Mouse (Mus musculus) c-Kit-positive CD71-positive TER-119-negative erythroid progenitor cells, embryonic 14.5 days (primary cell): ENCODE data around the gene Usp49.
A peak's percentile ranks its signal among the peaks of the same experiment; 100 is the strongest.
"Not testable (repeated sequence)": the region's sequence is repeated elsewhere in the genome, so short reads cannot be mapped to it uniquely, and the experiment has no call there.

Experiments
- DNase-seq: peaks from one replicate; pipeline ENCODE4 v3.0.0-alpha.2; 2013; ENCODE audit warnings: low read depth

Gene Usp49

DNA sequence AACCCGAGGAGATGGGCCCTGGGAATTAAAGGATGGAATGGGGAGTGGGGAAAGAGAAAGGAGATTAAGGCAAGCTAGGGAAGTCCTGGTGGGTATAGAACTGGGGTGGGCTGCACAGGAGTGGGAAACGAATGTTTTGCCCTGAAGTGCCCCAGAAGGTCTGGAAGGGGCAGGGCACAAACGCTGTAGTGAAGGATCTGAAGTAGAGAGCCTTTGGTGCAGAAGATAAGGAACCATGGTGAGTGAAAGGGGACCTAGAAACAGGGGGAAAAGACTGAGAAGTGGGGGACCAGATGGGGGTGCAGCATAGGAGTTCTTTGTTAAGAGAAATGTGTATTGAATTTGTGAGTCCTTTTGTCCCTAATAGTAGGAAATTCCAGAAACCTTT, at the start of gene Usp49:
TSS of gene Usp49 (plus strand) at position 13 of the 388 bp plus-strand sequence.
- no peak for DNase-seq

DNA sequence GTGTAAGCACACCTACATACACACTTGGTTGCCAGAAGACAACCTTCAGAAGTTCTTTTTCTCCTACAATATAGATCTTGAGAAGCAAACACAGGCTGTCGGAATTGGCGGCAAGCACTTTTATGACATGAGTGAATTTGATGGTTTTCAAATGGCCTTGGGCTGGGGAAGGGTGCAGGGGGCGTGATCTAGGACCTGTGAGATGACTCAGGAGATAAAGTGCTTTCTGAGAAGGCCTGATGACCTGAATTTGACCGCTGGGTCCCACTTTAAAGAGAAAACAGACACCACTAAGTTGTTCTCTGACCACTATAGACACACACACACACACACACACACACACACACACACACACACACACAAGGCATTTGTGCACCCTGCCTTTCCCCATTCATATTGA, 49.5 kb upstream of the Usp49 start:
- no peak for DNase-seq

DNA sequence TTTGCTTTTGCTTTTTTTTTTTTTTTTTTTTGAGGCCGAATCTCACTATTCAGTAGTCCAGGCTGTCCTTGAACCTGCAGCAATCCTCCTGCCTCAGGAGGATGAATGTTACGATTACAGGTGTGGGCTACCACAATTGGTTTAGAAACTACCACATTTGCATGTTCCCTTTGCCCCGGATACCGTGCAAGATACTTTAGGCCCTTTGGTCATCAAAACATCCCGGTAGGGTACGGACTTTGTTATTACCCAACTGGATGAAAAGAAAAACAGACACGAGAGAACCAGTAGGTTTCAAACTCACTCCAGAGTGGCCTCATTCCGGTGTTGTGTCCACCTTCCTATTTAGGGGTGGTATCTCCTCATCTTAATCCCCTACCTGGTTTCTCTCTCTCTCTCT, 42.0 kb upstream of the Usp49 start:
- no peak for DNase-seq

DNA sequence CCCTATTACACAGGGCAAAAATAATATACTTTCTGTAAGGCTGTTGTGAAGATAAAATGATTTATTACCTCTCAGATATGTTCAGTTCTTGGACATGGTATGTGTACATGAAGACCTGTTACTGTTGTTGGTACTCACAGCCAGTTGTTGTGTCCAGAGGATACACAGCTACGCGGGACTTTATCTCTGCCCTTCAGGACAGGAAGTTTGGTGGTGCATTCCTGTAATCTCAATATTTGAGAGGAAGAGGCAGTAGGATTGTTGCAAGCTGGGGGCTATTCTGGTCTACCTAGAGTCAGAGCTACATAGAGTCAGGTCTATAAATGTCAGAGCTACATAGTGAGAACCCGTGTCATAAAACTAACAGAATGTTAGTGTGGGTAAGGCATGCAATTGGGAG, 39.4 kb upstream of the Usp49 start:
- DNase-seq: no peak

DNA sequence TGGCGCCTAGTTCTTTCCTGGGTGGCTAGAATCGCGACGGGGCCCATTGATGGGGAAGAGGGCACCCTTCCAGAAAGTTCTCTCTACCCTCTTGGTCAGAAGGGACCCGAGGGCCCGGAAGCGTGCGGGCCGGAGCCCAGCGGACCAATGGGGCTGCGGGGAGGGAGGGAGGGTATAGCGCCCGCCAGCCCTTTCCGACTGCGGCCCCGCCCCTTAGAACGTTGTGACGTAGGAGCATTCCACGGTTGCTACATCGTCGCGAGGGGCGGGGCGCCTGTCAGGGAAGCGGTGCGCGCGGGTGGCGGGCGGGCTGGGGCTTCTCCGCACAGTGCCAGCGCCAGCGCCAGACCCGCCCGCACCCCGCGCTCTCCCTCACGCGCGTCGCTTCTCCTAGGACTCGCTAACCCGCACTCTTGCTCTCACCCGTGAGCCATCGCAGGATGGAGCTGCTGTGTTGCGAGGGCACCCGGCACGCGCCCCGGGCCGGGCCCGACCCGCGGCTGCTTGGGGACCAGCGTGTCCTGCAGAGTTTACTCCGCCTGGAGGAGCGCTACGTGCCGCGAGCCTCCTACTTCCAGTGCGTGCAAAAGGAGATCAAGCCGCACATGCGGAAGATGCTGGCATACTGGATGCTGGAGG, 37.2 kb upstream of the Usp49 start:
- peak; percentile 94 for DNase-seq

DNA sequence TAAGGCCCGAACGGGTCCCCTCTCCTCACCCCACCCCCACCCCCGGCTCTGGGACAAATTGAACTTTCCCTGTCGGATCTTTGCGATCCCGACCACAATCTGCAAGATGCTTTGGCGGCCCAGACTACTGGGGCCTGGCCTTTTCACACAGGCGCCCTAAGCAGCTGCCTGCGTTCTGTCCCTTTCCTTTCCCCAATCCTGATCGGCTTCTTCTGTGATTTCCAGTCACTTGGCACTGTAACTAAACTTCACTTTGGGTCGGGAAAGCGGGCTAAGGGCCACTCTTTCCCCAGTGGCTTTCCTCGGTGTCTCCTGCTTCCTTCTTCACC, 36.7 kb upstream of the Usp49 start:
- DNase-seq: no peak

DNA sequence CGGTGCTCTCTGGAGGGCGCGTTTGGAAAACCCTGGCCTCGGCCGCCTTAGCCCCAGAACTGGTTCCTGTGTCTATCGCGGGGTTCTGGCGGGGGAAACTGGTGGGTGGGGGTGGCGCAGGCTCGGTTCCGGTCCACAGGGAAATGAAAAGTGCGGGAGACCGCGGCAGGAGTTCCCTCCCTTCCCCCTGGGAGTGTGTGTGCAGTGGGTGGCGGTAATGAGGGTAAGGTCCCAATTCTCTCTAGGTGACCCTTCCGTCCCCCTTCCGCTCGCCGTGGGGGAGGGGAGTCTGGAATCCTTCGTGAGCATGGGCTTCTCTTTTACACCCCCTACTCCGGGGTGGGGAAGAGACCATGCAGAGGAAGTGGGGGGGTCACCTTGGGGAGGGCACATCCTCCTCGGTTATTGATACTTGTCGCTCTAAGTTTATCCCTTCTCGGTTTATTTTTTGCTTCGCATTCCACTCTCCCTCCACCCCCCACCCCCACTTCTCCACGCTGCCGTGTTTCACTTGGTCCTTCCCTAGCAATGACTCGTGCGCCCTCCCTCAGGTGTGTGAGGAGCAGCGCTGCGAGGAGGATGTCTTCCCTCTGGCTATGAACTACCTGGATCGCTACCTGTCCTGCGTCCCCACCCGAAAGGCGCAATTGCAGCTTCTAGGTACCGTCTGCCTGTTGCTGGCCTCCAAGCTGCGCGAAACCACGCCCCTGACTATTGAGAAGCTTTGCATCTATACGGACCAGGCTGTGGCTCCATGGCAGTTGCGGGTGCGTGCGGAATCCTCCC, 36.1 kb upstream of the Usp49 start:
- no peak for DNase-seq

DNA sequence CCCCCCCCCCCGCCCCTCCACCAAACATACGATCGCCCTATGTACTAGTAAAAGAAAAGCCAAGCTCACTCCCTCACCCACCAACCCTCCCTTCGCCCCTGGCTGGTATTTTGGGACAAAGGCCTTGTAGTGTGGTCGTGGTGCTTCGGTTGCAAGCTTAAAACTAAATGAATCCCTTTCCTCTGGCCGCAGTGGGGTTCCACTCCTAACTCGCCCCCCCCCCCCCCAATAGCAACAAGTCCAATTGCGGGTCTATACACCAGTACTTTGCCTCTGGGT, 35.6 kb upstream of the Usp49 start:
- no peak for DNase-seq

DNA sequence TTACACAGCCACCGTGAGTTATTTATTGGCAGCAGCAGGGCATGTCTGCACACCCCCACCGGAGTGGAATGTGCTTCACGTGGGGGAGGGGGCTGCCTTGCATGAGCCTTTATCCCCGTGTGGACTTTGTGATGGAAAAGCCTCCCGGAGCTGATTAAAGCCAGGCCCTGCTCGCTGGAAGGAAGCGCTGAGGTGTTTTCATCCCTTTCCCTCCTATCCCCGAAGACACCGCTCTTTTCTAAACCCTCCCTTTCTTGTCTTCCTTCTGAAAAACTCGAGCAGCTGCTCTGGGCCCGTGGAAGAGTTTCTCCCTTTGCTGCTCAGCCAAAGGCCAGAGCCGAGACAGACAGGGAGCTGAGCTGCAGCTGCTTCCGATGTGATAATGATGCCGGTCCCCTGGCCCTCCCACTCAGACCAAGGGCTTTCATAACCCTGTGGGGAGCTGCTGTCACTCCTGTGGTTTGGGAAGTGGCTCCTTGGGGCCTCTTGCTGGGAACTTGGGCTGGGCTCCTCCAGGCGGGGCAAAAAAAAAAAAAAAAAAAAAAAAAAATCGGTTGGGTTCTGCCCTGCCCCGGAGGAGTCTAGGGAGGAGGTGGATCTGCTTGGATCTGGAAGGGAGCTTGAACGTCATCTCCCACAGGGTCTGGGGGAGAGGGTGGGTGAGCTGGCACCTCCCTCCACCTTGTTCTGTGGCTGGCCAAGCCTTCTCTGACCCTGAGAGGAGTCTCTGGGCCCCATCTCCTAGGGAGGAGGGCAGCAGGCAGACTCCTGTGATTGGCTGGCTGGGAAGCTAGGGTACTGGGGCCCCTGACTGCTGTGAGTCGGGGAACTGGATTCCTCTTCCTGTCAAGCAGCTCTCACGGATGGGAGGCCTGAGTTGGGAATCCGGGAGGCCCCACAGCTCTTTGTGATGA, 35.0 kb upstream of the Usp49 start:
- no peak for DNase-seq

DNA sequence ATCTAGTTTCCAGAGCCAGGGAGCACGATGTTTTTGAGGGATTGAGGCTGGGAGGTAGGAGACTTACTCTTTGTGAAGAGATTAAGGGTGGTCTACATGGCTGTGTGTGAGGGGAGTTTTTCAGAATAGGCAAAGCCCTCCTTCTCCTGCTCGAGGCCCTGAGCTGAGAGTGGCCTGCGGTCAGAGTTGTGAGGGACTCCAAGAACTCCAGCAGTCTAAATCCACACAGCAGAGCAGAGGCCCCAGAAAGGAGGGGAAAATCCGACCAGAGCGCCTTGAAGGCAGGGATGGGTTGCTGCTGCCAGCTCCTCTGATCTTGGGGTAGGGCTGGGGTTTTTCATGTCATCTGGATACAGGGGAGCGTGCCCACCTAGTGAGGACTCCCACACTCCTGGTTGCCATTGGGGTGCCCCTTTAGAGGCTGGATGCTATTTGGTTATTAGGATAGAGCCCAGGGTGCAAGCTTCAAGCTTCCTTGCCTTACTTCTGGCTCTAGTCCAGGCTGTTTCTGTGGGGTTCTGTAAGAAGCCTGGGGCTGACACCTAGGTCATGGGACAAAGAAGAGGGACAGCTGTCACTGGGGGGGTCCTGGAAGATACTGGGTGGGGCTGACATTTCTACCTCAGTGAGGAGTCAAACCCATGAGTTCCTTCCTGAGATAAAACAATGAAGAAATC, 34.2 kb upstream of the Usp49 start:
- no peak for DNase-seq

DNA sequence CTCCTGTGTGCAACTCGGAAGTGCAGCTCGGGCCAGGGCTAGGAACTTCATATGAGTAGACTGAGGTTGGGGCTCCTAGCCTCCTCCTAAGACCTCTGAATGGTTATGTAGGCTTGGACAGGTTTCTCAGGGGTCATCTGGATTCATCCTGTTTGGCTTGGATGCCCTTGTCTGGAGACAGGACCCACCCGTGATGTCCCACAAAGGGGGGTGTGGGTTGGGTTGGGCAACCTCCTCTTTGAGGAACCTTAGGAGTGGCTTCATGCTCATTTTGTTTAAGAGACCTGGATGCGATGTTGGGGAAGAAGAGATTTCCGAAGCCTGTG, 33.7 kb upstream of the Usp49 start:
- no peak for DNase-seq

DNA sequence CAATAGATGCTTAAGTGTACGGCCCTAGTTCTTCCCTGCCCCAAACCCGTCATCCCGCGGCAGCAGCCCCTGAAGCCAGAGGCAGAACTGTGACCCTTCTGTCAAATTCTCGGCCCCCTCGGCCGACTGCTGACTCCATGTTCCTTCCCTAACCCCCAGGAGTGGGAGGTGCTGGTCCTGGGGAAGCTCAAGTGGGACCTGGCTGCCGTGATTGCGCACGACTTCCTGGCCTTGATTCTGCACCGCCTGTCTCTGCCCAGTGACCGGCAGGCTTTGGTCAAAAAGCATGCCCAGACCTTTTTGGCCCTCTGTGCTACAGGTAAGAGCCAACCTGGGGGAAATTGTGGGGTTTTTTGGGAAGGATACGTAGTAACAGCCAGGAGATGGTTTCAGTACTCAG, 33.2 kb upstream of the Usp49 start:
- no peak for DNase-seq

DNA sequence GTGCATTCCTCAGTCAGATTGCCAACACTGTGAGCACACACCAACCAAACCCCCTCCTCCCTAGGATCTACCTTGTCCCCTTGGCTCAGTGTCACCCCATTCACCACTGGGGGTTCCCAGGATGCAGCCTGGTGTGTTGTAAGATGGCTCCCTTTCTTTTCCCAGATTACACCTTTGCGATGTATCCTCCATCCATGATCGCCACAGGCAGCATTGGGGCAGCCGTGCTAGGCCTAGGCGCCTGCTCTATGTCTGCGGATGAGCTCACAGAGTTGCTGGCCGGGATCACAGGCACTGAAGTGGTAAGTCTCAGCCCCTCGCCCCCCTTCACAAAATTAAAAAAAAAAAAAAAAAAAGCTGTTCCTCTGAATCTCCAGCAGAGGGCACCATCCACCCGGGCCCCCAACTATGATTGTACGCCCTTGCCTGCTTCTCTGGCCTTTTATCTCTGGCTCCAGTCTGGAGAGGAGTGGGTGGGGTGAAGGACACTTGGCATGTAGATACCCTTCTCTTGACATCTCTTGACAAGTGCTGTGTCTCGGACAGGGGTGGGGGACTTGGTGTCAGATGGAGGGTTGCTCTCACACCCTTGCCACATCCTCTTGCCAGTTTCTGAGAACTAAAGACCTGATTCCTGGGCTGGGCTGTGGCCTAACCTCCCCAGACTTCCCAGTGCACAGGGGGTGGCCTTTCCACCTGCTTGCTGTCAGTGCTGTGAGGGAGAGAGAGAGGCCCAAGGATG, 32.5 kb upstream of the Usp49 start:
- peak; percentile 92 for DNase-seq

DNA sequence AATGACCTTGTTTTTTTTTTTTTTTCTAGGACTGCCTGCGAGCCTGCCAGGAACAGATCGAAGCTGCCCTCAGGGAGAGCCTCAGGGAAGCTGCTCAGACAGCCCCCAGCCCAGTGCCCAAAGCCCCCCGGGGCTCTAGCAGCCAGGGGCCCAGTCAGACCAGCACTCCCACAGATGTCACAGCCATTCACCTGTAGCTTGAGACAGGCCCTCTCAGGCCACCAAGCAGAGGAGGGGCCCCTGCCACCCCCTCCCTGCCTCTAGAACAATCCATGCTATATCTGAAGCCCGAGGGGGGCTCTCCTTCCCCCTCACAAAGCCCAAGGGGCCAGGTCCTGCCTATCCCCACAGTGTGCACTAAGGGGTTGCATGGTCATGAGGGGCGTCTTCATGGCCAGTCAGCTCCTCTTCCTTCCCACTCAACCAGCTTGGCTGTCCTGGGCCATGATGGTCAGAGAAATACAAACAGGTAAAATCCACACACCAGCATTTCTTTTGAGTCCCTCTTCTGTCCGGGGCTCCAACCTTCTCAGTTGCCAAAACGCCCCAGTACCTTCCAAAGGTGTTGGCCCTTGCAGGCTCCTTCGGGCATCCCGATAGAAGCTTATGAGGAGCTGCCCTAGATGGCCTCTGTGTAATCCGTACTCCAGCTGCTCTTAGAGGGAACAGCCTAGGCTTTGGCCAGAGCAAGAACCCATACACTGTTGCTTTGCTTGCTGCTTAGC, 31.7 kb upstream of the Usp49 start:
- not testable (repeated sequence) for DNase-seq

DNA sequence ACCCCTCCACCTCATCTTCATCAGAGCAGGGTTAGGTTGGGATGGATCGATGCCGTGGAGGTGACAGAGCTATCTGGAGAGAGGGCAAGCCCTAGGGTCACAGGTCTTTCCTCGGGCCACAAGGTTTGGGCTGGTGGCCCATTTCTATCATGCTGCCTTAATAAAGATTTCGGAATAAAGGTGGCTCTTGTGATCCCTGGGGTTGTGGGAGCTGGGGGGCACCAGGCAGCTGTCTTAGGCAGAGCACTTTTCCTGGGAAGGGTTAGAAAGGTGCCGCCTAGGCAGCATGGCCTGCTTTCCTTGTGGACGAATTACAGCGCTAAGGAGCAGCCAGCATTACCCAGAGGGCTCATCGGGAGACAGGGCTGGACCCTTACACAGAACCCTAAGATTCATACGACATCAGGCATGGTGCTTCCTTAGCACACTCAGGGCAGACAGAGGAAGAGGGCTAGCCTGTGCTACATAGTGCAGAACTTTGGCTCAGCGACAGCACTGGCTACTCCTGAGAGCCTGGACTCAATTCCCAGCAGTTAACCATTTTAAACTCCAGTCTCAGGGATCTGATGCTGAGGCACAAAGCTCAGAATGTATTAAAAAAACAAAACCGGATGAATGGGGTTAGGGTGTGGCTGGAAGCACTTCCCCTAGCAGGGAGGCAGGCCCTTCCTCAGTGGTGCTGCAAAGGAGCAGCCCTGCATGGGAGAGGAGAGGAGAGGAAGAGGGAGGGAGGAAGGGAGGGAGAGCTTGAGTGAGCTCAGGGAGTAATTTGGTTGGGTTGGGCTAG, 30.8 kb upstream of the Usp49 start:
- no peak for DNase-seq

DNA sequence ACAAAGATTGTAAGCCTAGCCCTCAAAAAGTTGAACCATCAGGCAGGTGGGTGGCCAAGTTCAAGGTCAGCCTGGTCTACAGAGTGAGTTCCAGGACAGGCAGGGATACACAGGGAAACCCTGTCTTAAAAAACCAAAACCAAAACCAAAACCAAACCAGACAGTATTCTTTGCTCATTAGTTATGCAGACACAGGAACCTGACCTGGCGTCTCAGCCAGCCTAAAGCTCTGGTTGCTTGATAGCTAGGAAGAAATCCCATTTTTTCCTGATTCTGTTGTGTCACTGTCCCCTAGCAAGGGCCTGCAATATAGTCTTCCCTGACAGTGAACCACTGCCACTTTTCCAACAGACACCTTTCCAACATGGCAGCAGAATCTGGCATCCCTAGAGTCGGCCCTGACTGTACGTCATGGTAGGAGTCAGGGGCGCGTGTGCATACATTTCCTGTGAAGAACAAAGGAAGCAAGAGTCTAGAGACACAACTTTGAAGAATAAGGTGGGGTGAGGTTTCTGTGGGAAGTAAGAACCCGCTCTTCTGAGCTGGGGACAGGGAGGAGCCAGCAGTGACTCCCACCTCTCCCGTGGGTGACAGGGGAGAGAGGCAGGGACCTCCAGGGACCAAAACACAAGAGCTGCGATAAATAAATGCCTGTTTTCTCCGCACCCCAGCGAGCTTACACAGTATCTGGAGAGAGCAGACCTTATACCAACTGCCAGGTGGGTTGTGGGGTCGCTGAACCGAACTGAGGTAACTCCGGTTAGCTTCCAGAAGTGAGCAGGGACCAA, 29.7 kb upstream of the Usp49 start:
- no peak for DNase-seq

DNA sequence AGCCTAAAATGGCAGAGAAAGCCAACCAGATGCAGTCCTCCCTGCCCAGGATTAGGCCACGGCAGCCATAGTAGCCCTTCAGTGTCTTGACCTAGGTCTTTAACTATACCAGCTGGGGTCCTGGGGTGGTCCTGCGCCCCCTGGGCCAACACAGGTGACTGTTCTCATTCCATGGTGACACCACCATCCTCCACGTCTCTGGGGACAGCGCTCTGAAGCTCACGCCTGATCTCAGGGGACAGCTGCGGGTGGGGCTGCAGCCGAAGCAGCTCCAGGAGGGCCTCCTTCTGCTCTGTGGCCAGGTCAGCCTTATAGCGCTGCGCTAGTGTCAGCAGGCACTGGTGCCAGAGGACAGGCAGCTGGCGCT, 29.1 kb upstream of the Usp49 start:
- DNase-seq: no peak

DNA sequence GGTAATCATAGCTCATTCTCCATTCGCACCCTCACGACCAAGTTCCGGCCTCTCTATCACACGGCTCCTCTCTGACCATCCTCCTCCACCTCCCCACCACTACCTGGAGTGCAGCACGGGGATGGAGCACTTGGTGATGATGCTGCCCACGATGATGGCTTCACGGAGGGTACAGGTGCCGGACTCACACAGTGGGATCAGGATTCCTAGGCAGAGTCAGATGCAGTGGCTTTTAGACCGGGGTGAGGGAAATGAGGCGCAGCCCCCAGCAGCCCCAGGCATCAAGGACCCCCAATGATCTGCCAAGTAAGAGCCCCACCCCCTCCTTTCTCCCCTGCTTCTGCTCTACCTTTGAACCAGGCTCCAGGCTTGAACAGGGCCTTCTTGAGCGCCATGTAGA, 28.2 kb upstream of the Usp49 start:
- no peak for DNase-seq

DNA sequence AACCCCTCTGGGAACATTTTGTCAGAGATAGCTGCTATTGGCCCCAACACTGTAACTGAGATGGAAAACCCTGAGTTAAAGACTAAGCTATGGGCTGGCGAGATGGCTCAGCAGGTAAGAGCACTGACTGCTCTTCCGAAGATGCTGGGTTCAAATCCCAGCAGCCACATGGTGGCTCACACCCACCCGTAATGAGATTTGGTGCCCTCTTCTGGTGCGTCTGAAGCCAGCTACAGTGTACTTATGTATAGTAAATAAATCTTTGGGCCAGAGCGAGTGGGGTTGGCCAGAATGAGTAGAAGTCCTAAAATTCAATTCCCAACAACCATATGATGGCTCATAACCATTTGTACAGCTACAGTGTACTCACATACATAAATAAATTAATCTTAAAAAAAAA, 24.3 kb upstream of the Usp49 start:
- DNase-seq: no peak

DNA sequence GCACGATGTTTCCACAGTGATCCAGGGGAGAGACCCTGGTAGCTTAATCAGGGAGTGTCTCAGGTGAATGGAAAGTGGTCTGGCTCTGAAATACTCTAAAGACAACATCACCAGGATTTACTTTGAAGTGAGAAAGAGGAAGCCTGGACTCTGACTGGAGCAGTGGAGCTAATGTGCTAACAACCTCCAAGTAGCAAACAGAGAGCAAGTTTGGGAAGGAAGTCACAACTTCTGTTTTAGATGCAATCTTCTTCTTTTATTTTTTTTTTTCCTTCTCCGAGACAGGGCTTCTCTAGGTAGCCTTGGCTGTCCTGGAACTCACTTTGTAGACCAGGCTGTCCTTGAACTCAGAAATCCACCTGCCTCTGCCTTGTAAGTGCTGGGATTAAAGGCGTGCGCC, 21.3 kb upstream of the Usp49 start:
- DNase-seq: no peak
